Mouse (Mus musculus): ENCODE measurements around the gene Cdkl4. TPM values are rescaled to one million over a fixed set of nuclear protein-coding genes. Genes with fewer than 3 reads are reported as not detected.

Cdkl4 gene
- polyA plus RNA-seq, 1 experiment: not detected

DNA sequence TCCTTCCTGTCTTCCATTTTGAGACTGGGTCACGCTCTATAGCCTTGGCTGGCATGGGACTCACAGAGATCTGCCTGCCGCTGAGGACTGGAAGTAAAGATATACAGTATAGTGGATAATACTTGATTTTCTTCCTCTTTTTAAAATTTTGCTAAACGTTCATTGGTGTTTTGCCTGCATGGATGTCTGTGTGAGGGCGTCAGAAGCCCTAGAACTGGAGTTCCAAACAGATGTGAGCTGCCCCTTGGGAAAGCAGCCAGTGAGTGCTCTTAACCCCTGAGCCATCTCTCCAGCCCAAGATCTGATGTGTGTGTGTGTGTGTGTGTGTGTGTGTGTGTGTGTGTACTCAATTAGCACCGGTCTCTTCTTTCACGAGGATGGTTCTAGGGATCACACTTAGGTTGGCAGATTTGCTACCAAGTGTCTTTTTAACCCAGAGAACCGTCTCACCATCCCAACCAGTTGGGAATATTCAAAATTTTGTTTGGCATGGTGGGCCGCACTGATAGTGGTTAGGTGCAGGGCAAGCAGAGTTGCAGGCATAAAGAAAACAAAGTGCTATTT, 80.9 kb downstream of the Cdkl4 start:
- WGBS: 85% methylated on average over 8 of the region's 8 CpGs
- Histone ChIP-seq H3K4me1 (ENCODE audit: control insufficient read depth, insufficient read depth, insufficient read length, low read length) (no peaks in the 10 kb centered on the region), H3K27me3 (ENCODE audit: control insufficient read depth, insufficient read depth, low read length) (no peaks in the 10 kb centered on the region), H3K27ac (ENCODE audit: insufficient read depth, low read depth, low read length) (no peak overlapping the region), H3K36me3 (ENCODE audit: control insufficient read depth, insufficient read depth, low read length) (no peaks in the 10 kb centered on the region), H3K4me3 (ENCODE audit: low read depth, low read length) (no peak overlapping the region)
- TF ChIP-seq CTCF (IDR thresholded peaks at IDR 0.05; ENCODE audit: extremely low read depth, insufficient read length, insufficient replicate concordance, low read depth, low read length) (no peak), POLR2A (IDR thresholded peaks at IDR 0.05; ENCODE audit: low read depth, low read length) (no peak)

GRCm38 (mm10) chr17:80496185-80496584, 81.4 kb downstream of the Cdkl4 start:
- Histone ChIP-seq H3K36me3 (ENCODE audit: control insufficient read depth, insufficient read depth, low read length) (no peaks in the 10 kb centered on the region), H3K4me3 (ENCODE audit: low read depth, low read length) (no peak overlapping the region), H3K27ac (ENCODE audit: insufficient read depth, low read depth, low read length) (no peak overlapping the region), H3K4me1 (ENCODE audit: control insufficient read depth, insufficient read depth, insufficient read length, low read length) (no peaks in the 10 kb centered on the region), H3K27me3 (ENCODE audit: control insufficient read depth, insufficient read depth, low read length) (no peaks in the 10 kb centered on the region)
- TF ChIP-seq CTCF (IDR thresholded peaks at IDR 0.05; ENCODE audit: extremely low read depth, insufficient read length, insufficient replicate concordance, low read depth, low read length): no peak
- TF ChIP-seq POLR2A (IDR thresholded peaks at IDR 0.05; ENCODE audit: low read depth, low read length): no peak
- WGBS: 80% methylated on average over 6 of the region's 6 CpGs

DNA sequence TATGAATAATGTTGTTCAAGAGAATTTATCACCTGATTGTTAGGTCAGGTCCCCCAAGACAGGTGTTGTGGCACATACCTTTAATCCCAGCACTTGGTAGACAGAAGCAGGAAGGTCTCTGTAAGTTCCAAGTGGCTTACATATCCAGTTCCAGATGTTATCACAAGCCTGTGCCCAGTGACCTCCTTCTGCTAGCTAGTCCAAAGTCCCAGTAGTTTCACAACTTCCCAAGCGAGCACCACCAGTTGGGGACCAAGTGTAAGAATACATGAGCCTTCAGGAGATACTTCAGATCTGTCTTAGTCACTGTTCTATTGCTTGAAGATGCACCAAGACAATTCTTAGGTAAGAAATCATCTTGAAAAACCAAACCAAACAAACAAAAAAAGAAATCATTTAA, 83.7 kb downstream of the Cdkl4 start:
- no peaks in the 10 kb centered on the region for H3K36me3 ChIP-seq (ENCODE audit: control insufficient read depth, insufficient read depth, low read length)
- H3K4me1 ChIP-seq (ENCODE audit: control insufficient read depth, insufficient read depth, insufficient read length, low read length): no peaks in the 10 kb centered on the region
- no peak for TF ChIP-seq CTCF (IDR thresholded peaks at IDR 0.05; ENCODE audit: extremely low read depth, insufficient read length, insufficient replicate concordance, low read depth, low read length)
- TF ChIP-seq POLR2A (IDR thresholded peaks at IDR 0.05; ENCODE audit: low read depth, low read length): no peak
- H3K4me3 ChIP-seq (ENCODE audit: low read depth, low read length): no peak overlapping the region
- WGBS: 23% methylated on average over 1 of the region's 1 CpGs
- no peaks in the 10 kb centered on the region for H3K27me3 ChIP-seq (ENCODE audit: control insufficient read depth, insufficient read depth, low read length)
- no peak overlapping the region for H3K27ac ChIP-seq (ENCODE audit: insufficient read depth, low read depth, low read length)

DNA sequence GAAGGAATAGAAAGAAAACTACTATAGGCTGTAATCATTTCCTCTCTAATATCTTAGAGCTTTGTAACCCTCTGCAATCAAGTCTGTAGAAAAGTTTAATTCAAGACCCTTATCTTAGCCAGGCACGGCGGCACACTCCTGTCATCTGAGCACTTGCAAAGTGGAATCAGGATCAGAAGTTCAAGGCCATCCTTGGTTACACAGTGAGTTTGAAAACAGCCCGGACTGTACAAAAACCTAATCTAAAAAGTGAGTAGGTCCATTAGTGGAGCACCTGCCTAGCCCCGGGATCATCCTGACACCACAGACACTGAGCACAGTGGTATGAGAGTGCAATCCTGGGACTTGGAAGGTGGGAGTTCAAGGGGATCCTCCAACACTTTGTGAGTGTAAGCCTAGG, 84.8 kb downstream of the Cdkl4 start:
- no peaks in the 10 kb centered on the region for H3K4me1 ChIP-seq (ENCODE audit: control insufficient read depth, insufficient read depth, insufficient read length, low read length)
- TF ChIP-seq CTCF (IDR thresholded peaks at IDR 0.05; ENCODE audit: extremely low read depth, insufficient read length, insufficient replicate concordance, low read depth, low read length) (no peak), POLR2A (IDR thresholded peaks at IDR 0.05; ENCODE audit: low read depth, low read length) (no peak)
- no peaks in the 10 kb centered on the region for H3K27me3 ChIP-seq (ENCODE audit: control insufficient read depth, insufficient read depth, low read length)
- H3K27ac ChIP-seq (ENCODE audit: insufficient read depth, low read depth, low read length): no peak overlapping the region
- WGBS: 34% methylated on average over 4 of the region's 4 CpGs
- no peak overlapping the region for H3K4me3 ChIP-seq (ENCODE audit: low read depth, low read length)
- H3K36me3 ChIP-seq (ENCODE audit: control insufficient read depth, insufficient read depth, low read length): no peaks in the 10 kb centered on the region

DNA sequence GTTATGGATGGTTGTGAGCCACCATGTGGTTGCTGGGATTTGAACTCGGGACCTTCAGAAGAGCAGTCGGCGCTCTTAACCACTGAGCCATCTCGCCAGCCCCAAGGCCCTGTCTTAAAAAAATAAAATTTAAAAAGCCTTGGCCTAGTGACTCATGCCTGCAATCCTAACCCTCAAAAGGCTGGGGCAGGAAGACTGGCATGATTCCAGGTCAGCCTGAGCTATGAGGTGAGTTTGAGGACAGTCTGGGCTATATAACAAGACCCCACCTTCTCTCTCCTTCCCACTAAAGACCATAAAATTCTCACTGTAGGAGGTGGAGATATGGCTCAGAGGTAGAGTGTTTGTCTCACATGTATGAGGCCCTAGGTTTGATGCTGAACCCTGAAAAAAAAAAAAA, 85.3 kb downstream of the Cdkl4 start:
- Histone ChIP-seq H3K27me3 (ENCODE audit: control insufficient read depth, insufficient read depth, low read length) (no peaks in the 10 kb centered on the region), H3K4me3 (ENCODE audit: low read depth, low read length) (no peak overlapping the region), H3K4me1 (ENCODE audit: control insufficient read depth, insufficient read depth, insufficient read length, low read length) (no peaks in the 10 kb centered on the region), H3K36me3 (ENCODE audit: control insufficient read depth, insufficient read depth, low read length) (no peaks in the 10 kb centered on the region), H3K27ac (ENCODE audit: insufficient read depth, low read depth, low read length) (no peak overlapping the region)
- 67% methylated on average over 4 of the region's 4 CpGs for WGBS
- TF ChIP-seq CTCF (IDR thresholded peaks at IDR 0.05; ENCODE audit: extremely low read depth, insufficient read length, insufficient replicate concordance, low read depth, low read length) (no peak), POLR2A (IDR thresholded peaks at IDR 0.05; ENCODE audit: low read depth, low read length) (no peak)

DNA sequence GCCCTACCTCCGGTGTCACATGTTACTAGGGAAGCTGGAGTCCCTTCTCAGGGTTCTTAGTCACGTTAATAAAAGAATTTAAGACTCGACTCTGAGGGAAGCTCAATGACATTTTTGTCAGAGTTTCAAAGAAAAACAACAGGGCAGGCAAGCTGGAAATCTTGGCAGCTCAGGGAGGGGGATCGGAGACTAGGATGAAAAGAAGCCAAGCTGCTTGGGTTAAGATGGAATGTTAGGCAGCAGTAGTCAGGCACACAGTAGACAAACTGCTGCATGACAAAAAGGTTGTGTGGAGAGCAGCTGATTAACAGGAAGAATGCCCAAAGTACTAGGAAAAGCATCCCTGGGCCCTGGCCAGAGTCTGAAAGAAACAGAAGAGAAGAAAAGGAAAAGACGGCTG, 87.4 kb downstream of the Cdkl4 start:
- TF ChIP-seq POLR2A (IDR thresholded peaks at IDR 0.05; ENCODE audit: low read depth, low read length) (no peak), CTCF (IDR thresholded peaks at IDR 0.05; ENCODE audit: extremely low read depth, insufficient read length, insufficient replicate concordance, low read depth, low read length) (no peak)
- Histone ChIP-seq H3K4me1 (ENCODE audit: control insufficient read depth, insufficient read depth, insufficient read length, low read length) (no peaks in the 10 kb centered on the region), H3K4me3 (ENCODE audit: low read depth, low read length) (no peak overlapping the region), H3K36me3 (ENCODE audit: control insufficient read depth, insufficient read depth, low read length) (no peaks in the 10 kb centered on the region), H3K27ac (ENCODE audit: insufficient read depth, low read depth, low read length) (no peak overlapping the region), H3K27me3 (ENCODE audit: control insufficient read depth, insufficient read depth, low read length) (no peaks in the 10 kb centered on the region)
- WGBS: 82% methylated on average over 5 of the region's 5 CpGs

GRCm38 (mm10) chr17:80488918-80489317, 88.7 kb downstream of the Cdkl4 start:
- WGBS: 74% methylated on average over 3 of the region's 3 CpGs
- H3K36me3 ChIP-seq (ENCODE audit: control insufficient read depth, insufficient read depth, low read length): no peaks in the 10 kb centered on the region
- TF ChIP-seq POLR2A (IDR thresholded peaks at IDR 0.05; ENCODE audit: low read depth, low read length) (no peak), CTCF (IDR thresholded peaks at IDR 0.05; ENCODE audit: extremely low read depth, insufficient read length, insufficient replicate concordance, low read depth, low read length) (no peak)
- H3K27ac ChIP-seq (ENCODE audit: insufficient read depth, low read depth, low read length): no peak overlapping the region
- no peaks in the 10 kb centered on the region for H3K27me3 ChIP-seq (ENCODE audit: control insufficient read depth, insufficient read depth, low read length)
- H3K4me1 ChIP-seq (ENCODE audit: control insufficient read depth, insufficient read depth, insufficient read length, low read length): no peaks in the 10 kb centered on the region
- H3K4me3 ChIP-seq (ENCODE audit: low read depth, low read length): no peak overlapping the region

Data from small intestine, adult 2 months (tissue).